Mouse (Mus musculus) ovary, adult 18-20 months (tissue): Measurements from ENCODE around the gene Sumf1.
A peak's percentile ranks its signal among the peaks of the same experiment; 100 is the strongest.

Experiments used
- DNase-seq: peaks from one replicate; pipeline ENCODE4 v3.0.0; 2022; ENCODE audit warnings: low spot score, mixed read lengths

Gene Sumf1

GRCm38 (mm10) chr6:108092646-108093045, 92.7 kb downstream of the Sumf1 start:
- DNase-seq: no peak

- no peak for DNase-seq
Observed at GRCm38 (mm10) chr6:108091296-108091695, 94.1 kb downstream of the Sumf1 start.

- no peak for DNase-seq
Observed at GRCm38 (mm10) chr6:108075857-108076256, 109.5 kb downstream of the Sumf1 start.

GRCm38 (mm10) chr6:108074624-108075023, 110.8 kb downstream of the Sumf1 start:
- no peak for DNase-seq

GRCm38 (mm10) chr6:108073931-108074330, 111.5 kb downstream of the Sumf1 start:
- DNase-seq: no peak

GRCm38 (mm10) chr6:108073071-108073470, 112.3 kb downstream of the Sumf1 start:
- DNase-seq: no peak

GRCm38 (mm10) chr6:108070947-108071346, 114.4 kb downstream of the Sumf1 start:
- DNase-seq: no peak

GRCm38 (mm10) chr6:108065583-108065982, 119.8 kb downstream of the Sumf1 start:
- DNase-seq: peak; percentile 53

- peak; percentile 92 for DNase-seq
Observed at GRCm38 (mm10) chr6:108064918-108065526, 120.4 kb downstream of the Sumf1 start, which contains the start of gene Setmar. TSS of gene Setmar (plus strand) at chr6:108065045.

- DNase-seq: no peak
Observed at GRCm38 (mm10) chr6:108061121-108061520, 124.3 kb downstream of the Sumf1 start.

- DNase-seq: no peak
Observed at GRCm38 (mm10) chr6:108058066-108058465, 127.3 kb downstream of the Sumf1 start.

- DNase-seq: no peak
Observed at GRCm38 (mm10) chr6:108057353-108057752, 128.0 kb downstream of the Sumf1 start.
